Mouse (Mus musculus) MEL (cell line): ENCODE data around the gene Elof1. TPM values are rescaled to one million over a fixed set of nuclear protein-coding genes. Genes with fewer than 3 reads are reported as not detected.

ENCODE experiments used
- DNase-seq: peaks from one replicate; pipeline ENCODE4 v3.0.0; 2011; ENCODE audit warnings: low read depth, low spot score
- H3K27ac ChIP-seq: 2 replicates; pipeline ENCODE4 v1.5.1; 2012; ENCODE audit warnings: low read depth, mild to moderate bottlenecking, control low read depth, low read length, moderate library complexity; ENCODE audit not compliant: control insufficient read depth
- H3K27me3 ChIP-seq, 2 experiments: fragments of 150-350 bp in 1 of 2; sonication (generic) in 1 of 2; 2 replicates each; pipeline ENCODE4 v1.6.1; 2012; ENCODE audit warnings: low read length in 2 of 2, mild to moderate bottlenecking in 2 of 2, improper control_type of control experiment in 1 of 2, moderate library complexity in 1 of 2; ENCODE audit not compliant: insufficient read depth in 2 of 2, control insufficient read depth in 1 of 2
- H3K36me3 ChIP-seq, 2 experiments: 2 replicates each; pipeline ENCODE4 v1.6.1; 2012 to 2014; ENCODE audit warnings: low read length in 2 of 2, improper control_type of control experiment in 1 of 2, inconsistent platforms in 1 of 2, mild to moderate bottlenecking in 1 of 2; ENCODE audit not compliant: insufficient read depth in 2 of 2, control insufficient read depth in 1 of 2
- H3K4me1 ChIP-seq, 2 experiments: fragments of 150-350 bp in 1 of 2; sonication (generic) in 1 of 2; 2 replicates each; pipeline ENCODE4 v1.6.1; 2012; ENCODE audit warnings: low read length in 2 of 2, improper control_type of control experiment in 1 of 2, mild to moderate bottlenecking in 1 of 2; ENCODE audit not compliant: insufficient read depth in 2 of 2, control insufficient read depth in 1 of 2
- H3K4me3 ChIP-seq, 2 experiments: fragments of 150-350 bp in 1 of 2; sonication (generic) in 1 of 2; 2 replicates each; pipeline ENCODE4 v1.5.1; 2012; ENCODE audit warnings: low read depth in 2 of 2, low read length in 2 of 2, mild to moderate bottlenecking in 2 of 2, moderate library complexity in 2 of 2, control low read depth in 1 of 2, improper control_type of control experiment in 1 of 2; ENCODE audit not compliant: control insufficient read depth in 1 of 2, insufficient read depth in 1 of 2
- H3K79me2 ChIP-seq: 2 replicates; pipeline ENCODE4 v1.6.1; 2012; ENCODE audit warnings: mild to moderate bottlenecking, low read length, moderate library complexity; ENCODE audit not compliant: control insufficient read depth, poor library complexity, insufficient read depth
- H3K9ac ChIP-seq: 2 replicates; pipeline ENCODE4 v1.6.1; 2012; ENCODE audit warnings: low read depth, mild to moderate bottlenecking, control low read depth, low read length, moderate library complexity; ENCODE audit not compliant: control insufficient read depth, poor library complexity, severe bottlenecking
- H3K9me3 ChIP-seq: fragments of 150-350 bp; sonication (generic); replicated peaks from 2 replicates; pipeline ENCODE4 v1.6.1; 2012; ENCODE audit warnings: mild to moderate bottlenecking, low read length, improper control_type of control experiment, moderate library complexity; ENCODE audit not compliant: insufficient read depth
- BHLHE40 ChIP-seq: IDR thresholded peaks from 2 replicates; pipeline ENCODE4 v1.6.1; 2012; ENCODE audit warnings: low read depth, mild to moderate bottlenecking, inconsistent platforms, low read length, improper control_type of control experiment, borderline replicate concordance
- HCFC1 ChIP-seq: IDR thresholded peaks from 2 replicates; pipeline ENCODE4 v1.6.1; 2012; ENCODE audit warnings: low read depth, mild to moderate bottlenecking, inconsistent platforms, low read length, improper control_type of control experiment, moderate library complexity
- JUND ChIP-seq: IDR thresholded peaks from 2 replicates; pipeline ENCODE4 v1.6.1; 2011; ENCODE audit warnings: low read depth, mild to moderate bottlenecking, improper control_type of control experiment, low read length
- MXI1 ChIP-seq: IDR thresholded peaks from 2 replicates; pipeline ENCODE4 v1.6.1; 2011; ENCODE audit warnings: mild to moderate bottlenecking, low read depth, low read length, improper control_type of control experiment
- POLR2A ChIP-seq, 2 experiments: IDR thresholded peaks; 2 replicates each; pipeline ENCODE4 v1.6.1; 2011 to 2012; ENCODE audit warnings: low read length in 2 of 2, mild to moderate bottlenecking in 2 of 2, control low read depth in 1 of 2, improper control_type of control experiment in 1 of 2, low read depth in 1 of 2, moderate library complexity in 1 of 2; ENCODE audit not compliant: control insufficient read depth in 1 of 2, insufficient read depth in 1 of 2, poor library complexity in 1 of 2
- RAD21 ChIP-seq: IDR thresholded peaks from 2 replicates; pipeline ENCODE4 v1.6.1; 2011; ENCODE audit warnings: mild to moderate bottlenecking, low read depth, low read length, improper control_type of control experiment
- TBP ChIP-seq: IDR thresholded peaks from 2 replicates; pipeline ENCODE4 v1.8.0; 2011; ENCODE audit warnings: low read depth, low read length, improper control_type of control experiment
- ZMIZ1 ChIP-seq: IDR thresholded peaks from 2 replicates; pipeline ENCODE4 v1.6.1; 2012; ENCODE audit warnings: low read depth, mild to moderate bottlenecking, inconsistent platforms, low read length, improper control_type of control experiment, moderate library complexity
- polyA plus RNA-seq, 2 experiments: library from polyadenylated mRNA; stranded (reverse) in 1 of 2; unstranded in 1 of 2; fragments of >175 nt in 1 of 2; fragments of >200 nt in 1 of 2; gene quantifications; 2 replicates each; pipeline versions ENCODE4 v1.2.1 to v1.2.4; 2012; ENCODE audit warnings: low replicate concordance in 2 of 2, low read depth in 1 of 2; ENCODE audit not compliant: insufficient read length in 2 of 2, insufficient read depth in 1 of 2, missing spikeins in 1 of 2
- total RNA-seq: library from RNA; depleted of rRNA; stranded (reverse); fragments of 300-350 nt; gene quantifications from 2 replicates; pipeline ENCODE4 v1.2.3, GENCODE M21; 2012; rRNA removed

Gene Elof1
- total and polyA plus RNA-seq, 3 experiments, result 421 to 505 TPM; not detected in 1

GRCm38 (mm10) chr9:22065642-22066041 lies 51.3 kb downstream of the Elof1 start:
- no peak overlapping the region for H3K9ac ChIP-seq

DNA sequence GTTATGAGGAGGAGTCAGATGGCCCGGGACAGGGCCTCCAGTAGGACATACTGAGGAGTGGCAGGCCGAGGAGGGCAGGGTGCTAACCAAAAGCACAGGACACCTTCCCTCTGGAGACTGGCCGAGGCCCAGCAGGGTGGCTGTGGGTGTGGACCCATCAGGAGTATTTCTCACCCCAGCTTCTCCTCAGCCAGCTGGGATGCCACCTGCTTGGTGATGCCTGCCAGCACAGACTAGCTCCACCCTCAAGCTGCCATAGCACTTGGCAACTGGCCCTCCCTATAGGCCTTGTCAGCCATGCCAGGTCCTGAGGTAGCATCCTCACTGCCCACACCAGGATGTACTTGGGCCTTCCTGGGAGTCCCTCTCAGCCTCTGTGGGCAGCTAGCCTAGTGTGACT lies 52.6 kb downstream of the Elof1 start:
- TF ChIP-seq POLR2A (IDR thresholded peaks at IDR 0.05; ENCODE audit: control insufficient read depth in 1 of 2, insufficient read depth in 1 of 2, low read depth in 1 of 2, low read length in 2 of 2, poor library complexity in 1 of 2) (0 out of 4 replicates have a peak, but pooled peaks of 1 of the 2 experiments have one; percentile 2), TBP (no peak)
- TF ChIP-seq, all 39 proteins: peak for 1
- Histone ChIP-seq H3K27me3 (no peaks in the 10 kb centered on the region), H3K4me3 (no peak overlapping the region), H3K36me3 (peaks cover 0 to 8% of the 10 kb centered on the region in 2 experiments; a peak in 2 of 4 replicates), H3K9ac (no peak overlapping the region), H3K27ac (no peak overlapping the region), H3K4me1 (no peaks in the 10 kb centered on the region), H3K79me2 (no peaks in the 10 kb centered on the region), H3K9me3 (no peaks in the 10 kb centered on the region)
- no peak for DNase-seq

More at GRCm38 (mm10) chr9:22065642-22066041, 51.3 kb downstream of the Elof1 start:
- Histone ChIP-seq H3K27me3 (no peaks in the 10 kb centered on the region), H3K36me3 (peaks cover 3 to 8% of the 10 kb centered on the region in 2 experiments), H3K9me3 (no peaks in the 10 kb centered on the region), H3K27ac (no peak overlapping the region), H3K4me3 (no peak overlapping the region), H3K79me2 (peaks cover 3% of the 10 kb centered on the region; the same call in 1 of the 2 replicates), H3K4me1 (peaks cover 1 to 6% of the 10 kb centered on the region in 2 experiments)
- TF ChIP-seq ZMIZ1 (no peak), BHLHE40 (no peak), MXI1 (no peak), JUND (no peak), POLR2A (IDR thresholded peaks at IDR 0.05; ENCODE audit: control insufficient read depth in 1 of 2, insufficient read depth in 1 of 2, low read depth in 1 of 2, low read length in 2 of 2, poor library complexity in 1 of 2) (0 out of 4 replicates have a peak, but pooled peaks of 1 of the 2 experiments have one; percentile 36), HCFC1 (no peak), RAD21 (no peak)
- no peak for DNase-seq

Other genes starting within 250 kb of the Elof1 start
- 19.0 and 22.9 TPM in 2 replicates for gene Rab3d, start 199.0 kb downstream of the Elof1 start, total RNA-seq
- gene Rab3d, start 199.0 kb downstream of the Elof1 start, polyA plus RNA-seq, result 10 to 100 TPM in 1 of 2 experiments, not detected in 1; 44.2 TPM
- 1.0 and 1.4 TPM in 2 replicates for gene Ccdc159, start 189.7 kb downstream of the Elof1 start, total RNA-seq
- 1 to 10 TPM in 1 of 2 experiments, not detected in 1; 6.4 TPM for gene Ccdc159, start 189.7 kb downstream of the Elof1 start, polyA plus RNA-seq
- gene Tmem205, start 189.6 kb downstream of the Elof1 start, total RNA-seq, result 118 and 128 TPM in 2 replicates
- 100 to 1,000 TPM in 1 of 2 experiments, not detected in 1; 114 TPM for gene Tmem205, start 189.6 kb downstream of the Elof1 start, polyA plus RNA-seq
- gene Plppr2, start 180.1 kb downstream of the Elof1 start, total RNA-seq, result 1.3 and 1.4 TPM in 2 replicates
- gene Plppr2, start 180.1 kb downstream of the Elof1 start, polyA plus RNA-seq, result 10 to 100 TPM in 1 of 2 experiments, not detected in 1; 13.9 TPM
- 12.7 and 17.2 TPM in 2 replicates for gene Swsap1, start 161.4 kb downstream of the Elof1 start, total RNA-seq
- gene Swsap1, start 161.4 kb downstream of the Elof1 start, polyA plus RNA-seq, result 10 to 100 TPM in 1 of 2 experiments, not detected in 1; 19.3 TPM
- gene Epor, start 153.7 kb downstream of the Elof1 start, total RNA-seq, result 139 and 192 TPM in 2 replicates
- 100 to 1,000 TPM in 1 of 2 experiments, not detected in 1; 440 TPM for gene Epor, start 153.7 kb downstream of the Elof1 start, polyA plus RNA-seq
- gene Rgl3, start 127.7 kb downstream of the Elof1 start, total RNA-seq, result not detected in 2 replicates
- gene Rgl3, start 127.7 kb downstream of the Elof1 start, polyA plus RNA-seq, result not detected
- 0.19 TPM in 1 of 2 replicates, not detected in the other for gene Ccdc151, start 114.5 kb downstream of the Elof1 start, total RNA-seq
- under 1 TPM in 1 of 2 experiments, not detected in 1; 0.99 TPM for gene Ccdc151, start 114.5 kb downstream of the Elof1 start, polyA plus RNA-seq
- gene Prkcsh, start 114.4 kb downstream of the Elof1 start, total RNA-seq, result 330 and 356 TPM in 2 replicates
- gene Prkcsh, start 114.4 kb downstream of the Elof1 start, polyA plus RNA-seq, result 100 to 1,000 TPM; 183 to 577 TPM
- gene Elavl3, start 65.1 kb downstream of the Elof1 start, total RNA-seq, result 0.15 and 0.20 TPM in 2 replicates
- gene Elavl3, start 65.1 kb downstream of the Elof1 start, polyA plus RNA-seq, result 1 to 10 TPM in 1 of 2 experiments, not detected in 1; 1.1 TPM
- not detected in 2 replicates for gene Gm49318, start 45.9 kb downstream of the Elof1 start, total RNA-seq
- not detected for gene Gm49318, start 45.9 kb downstream of the Elof1 start, polyA plus RNA-seq
- 16.7 and 19.2 TPM in 2 replicates for gene Zfp653, start 45.8 kb downstream of the Elof1 start, total RNA-seq
- gene Zfp653, start 45.8 kb downstream of the Elof1 start, polyA plus RNA-seq, result 10 to 100 TPM in 1 of 2 experiments, not detected in 1; 40.4 TPM
- gene Ecsit, start 31.7 kb downstream of the Elof1 start, total RNA-seq, result 167 and 183 TPM in 2 replicates
- gene Ecsit, start 31.7 kb downstream of the Elof1 start, polyA plus RNA-seq, result 100 to 1,000 TPM in 1 of 2 experiments, 10 to 100 TPM in 1; 87.6 to 211 TPM
- gene Cnn1, start 18.0 kb downstream of the Elof1 start, total RNA-seq, result 0.10 and 0.19 TPM in 2 replicates
- under 1 TPM in 1 of 2 experiments, not detected in 1; 0.06 TPM for gene Cnn1, start 18.0 kb downstream of the Elof1 start, polyA plus RNA-seq
- gene Acp5, start 18.5 kb upstream of the Elof1 start, total RNA-seq, result 5.8 and 15.6 TPM in 2 replicates
- gene Acp5, start 18.5 kb upstream of the Elof1 start, polyA plus RNA-seq, result 10 to 100 TPM in 1 of 2 experiments, not detected in 1; 17.4 TPM
- 80.2 and 103 TPM in 2 replicates for gene Pigyl, start 39.7 kb upstream of the Elof1 start, total RNA-seq
- gene Pigyl, start 39.7 kb upstream of the Elof1 start, polyA plus RNA-seq, result 100 to 1,000 TPM in 1 of 2 experiments, not detected in 1; 146 TPM
- not detected in 2 replicates for gene Zfp872, start 70.9 kb upstream of the Elof1 start, total RNA-seq
- gene Zfp872, start 70.9 kb upstream of the Elof1 start, polyA plus RNA-seq, result not detected
- gene Zfp809, start 108.5 kb upstream of the Elof1 start, total RNA-seq, result 58.6 and 67.8 TPM in 2 replicates
- 100 to 1,000 TPM in 1 of 2 experiments, not detected in 1; 101 TPM for gene Zfp809, start 108.5 kb upstream of the Elof1 start, polyA plus RNA-seq
- gene Zfp599, start 142.7 kb upstream of the Elof1 start, total RNA-seq, result 10.5 and 12.1 TPM in 2 replicates
- gene Zfp599, start 142.7 kb upstream of the Elof1 start, polyA plus RNA-seq, result 1 to 10 TPM in 1 of 2 experiments, not detected in 1; 7.6 TPM
- gene Zfp810, start 190.5 kb upstream of the Elof1 start, total RNA-seq, result not detected in 2 replicates
- under 1 TPM in 1 of 2 experiments, not detected in 1; 0.13 TPM for gene Zfp810, start 190.5 kb upstream of the Elof1 start, polyA plus RNA-seq